Mouse (Mus musculus) kidney, adult 2 months (tissue): ENCODE results near the gene Stmn1. TPM values are rescaled to one million over a fixed set of nuclear protein-coding genes. Genes with fewer than 3 reads are reported as not detected.

ENCODE experiments used
- DNase-seq: peaks from one replicate; pipeline ENCODE4 v3.0.0; 2021
- H3K27ac ChIP-seq: fragments of 200-500 bp; 2 replicates; pipeline ENCODE4 v1.5.1; 2012; ENCODE audit warnings: low read depth, low read length, control low read depth, inconsistent platforms; ENCODE audit not compliant: insufficient read depth
- H3K27me3 ChIP-seq: fragments of 200-500 bp; replicated peaks from 2 replicates; pipeline ENCODE4 v1.6.1; 2012; ENCODE audit warnings: mild to moderate bottlenecking, moderate library complexity, low read length, inconsistent platforms; ENCODE audit not compliant: control insufficient read depth, insufficient read depth
- H3K36me3 ChIP-seq: fragments of 200-500 bp; 2 replicates; pipeline ENCODE4 v1.6.1; 2012; ENCODE audit warnings: mild to moderate bottlenecking, moderate library complexity, low read length, inconsistent platforms; ENCODE audit not compliant: control insufficient read depth, insufficient read depth
- H3K4me1 ChIP-seq: fragments of 200-500 bp; 2 replicates; pipeline ENCODE4 v1.6.1; 2011; ENCODE audit warnings: low read length; ENCODE audit not compliant: control insufficient read depth, insufficient read depth
- H3K4me3 ChIP-seq: fragments of 200-500 bp; 2 replicates; pipeline ENCODE4 v1.5.1; 2011; ENCODE audit warnings: mild to moderate bottlenecking, low read depth, low read length, control low read depth; ENCODE audit not compliant: insufficient read depth
- CTCF ChIP-seq: fragments of 200-500 bp; conservative IDR thresholded peaks from 2 replicates; pipeline ENCODE4 v1.5.1; 2011; ENCODE audit warnings: low read depth, mild to moderate bottlenecking, control low read depth, low read length, moderate library complexity, mixed read lengths; ENCODE audit not compliant: insufficient read depth, insufficient read length
- POLR2A ChIP-seq: fragments of 200-500 bp; IDR thresholded peaks from one replicate; pipeline ENCODE4 v1.6.1; 2011; ENCODE audit warnings: low read depth, low read length, control low read depth
- WGBS: fragments of 180-500 bp; shearing (Covaris S2); methylation state at CpG from one replicate; pipeline ENCODE4 v1.1.7; 2018; 5-methylcytosine and 5-hydroxymethylcytosine counted together
- polyA plus RNA-seq: library from polyadenylated mRNA; depleted of rRNA; stranded (reverse); fragments of >200 nt; gene quantifications from 2 replicates; pipeline ENCODE4 v1.2.3, GENCODE M21; 2012

Gene Stmn1
- polyA plus RNA-seq, 1 experiment: 24.9 TPM

GRCm38 (mm10) chr4:134458856-134459255 is 9.3 kb upstream of the Stmn1 start:
- Histone ChIP-seq H3K36me3 (no peaks in the 10 kb centered on the region), H3K27me3 (no peaks in the 10 kb centered on the region), H3K4me3 (no peak overlapping the region), H3K27ac (no peak overlapping the region), H3K4me1 (peaks cover 11% of the 10 kb centered on the region)
- no peak for DNase-seq
- no peak for TF ChIP-seq CTCF
- no peak for TF ChIP-seq POLR2A
- WGBS: 83% methylated on average over 5 of the region's 5 CpGs

DNA sequence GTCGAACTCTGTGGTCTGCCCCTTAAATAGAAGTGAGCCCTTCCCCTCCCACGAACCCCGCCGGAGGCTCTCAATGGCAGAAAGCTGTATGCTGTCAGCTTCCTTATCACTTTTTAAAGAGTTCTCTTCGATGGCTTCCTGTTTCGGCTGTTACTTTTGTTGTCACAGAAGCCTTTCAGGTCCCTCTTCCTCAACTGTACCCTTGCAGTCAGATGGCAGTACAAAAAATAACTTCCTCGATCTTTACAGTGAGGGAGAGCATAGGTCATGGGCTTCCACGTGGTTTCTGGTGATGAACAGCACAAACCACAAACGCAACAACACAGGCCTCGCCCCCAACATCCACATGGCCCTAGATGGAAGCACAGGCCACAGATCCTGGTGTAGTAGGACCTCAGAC is 7.8 kb upstream of the Stmn1 start:
- Histone ChIP-seq H3K36me3 (no peaks in the 10 kb centered on the region), H3K27me3 (no peaks in the 10 kb centered on the region), H3K4me3 (no peak overlapping the region), H3K4me1 (peaks cover 9% of the 10 kb centered on the region), H3K27ac (no peak overlapping the region)
- whole genome bisulfite sequencing: 64% methylated on average over 10 of the region's 10 CpGs
- no peak for DNase-seq
- TF ChIP-seq CTCF (no peak), POLR2A (no peak)

DNA sequence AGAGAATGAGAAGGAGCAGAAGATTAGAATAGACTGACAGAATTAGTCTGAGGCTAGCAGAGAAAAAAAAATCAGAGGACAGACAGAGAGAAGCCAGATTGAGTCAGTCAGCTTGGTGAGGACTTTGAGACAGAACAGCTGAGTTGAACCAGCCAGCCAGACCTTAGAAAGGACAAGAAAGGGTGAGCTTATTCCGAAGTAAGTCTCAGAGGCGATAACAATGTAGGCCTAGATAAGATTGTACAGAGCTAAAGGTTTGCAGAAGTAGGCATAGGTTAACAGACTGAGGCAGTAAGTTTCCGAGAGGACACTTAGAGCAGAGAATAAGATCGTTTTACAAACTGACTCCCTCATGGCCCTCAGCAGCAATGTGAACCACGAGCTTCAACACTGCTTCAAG is 6.9 kb upstream of the Stmn1 start:
- WGBS: 75% methylated on average over 5 of the region's 5 CpGs
- Histone ChIP-seq H3K36me3 (no peaks in the 10 kb centered on the region), H3K4me3 (no peak overlapping the region), H3K4me1 (peaks cover 1% of the 10 kb centered on the region; the same call in 1 of the 2 replicates), H3K27ac (no peak overlapping the region), H3K27me3 (no peaks in the 10 kb centered on the region)
- no peak for DNase-seq
- no peak for TF ChIP-seq CTCF
- TF ChIP-seq POLR2A: no peak

DNA sequence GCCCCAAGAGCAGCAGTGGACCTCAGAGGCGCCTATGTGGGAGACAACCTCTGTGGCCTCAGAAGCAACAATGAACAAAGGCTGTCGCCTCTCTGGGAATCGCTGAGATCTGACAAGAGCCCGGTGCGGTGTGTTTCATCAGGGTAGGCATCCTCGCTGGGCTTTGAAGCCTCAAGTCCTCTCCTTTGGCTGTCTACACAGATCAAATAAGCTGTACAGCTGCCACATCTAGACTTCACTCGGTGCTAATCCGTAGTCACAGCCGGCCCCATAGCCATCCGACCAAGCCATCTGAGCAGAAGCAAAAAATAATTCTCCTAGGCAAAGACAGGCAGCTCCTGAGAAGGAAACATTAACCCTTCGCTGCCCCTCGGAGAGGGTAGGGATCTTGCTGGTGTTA is 2.3 kb upstream of the Stmn1 start:
- Histone ChIP-seq H3K4me1 (peaks cover 5% of the 10 kb centered on the region; the same call in 1 of the 2 replicates), H3K27ac (no peak overlapping the region), H3K36me3 (no peaks in the 10 kb centered on the region), H3K27me3 (no peaks in the 10 kb centered on the region), H3K4me3 (no peak overlapping the region)
- WGBS: 64% methylated on average over 12 of the region's 12 CpGs
- DNase-seq: no peak
- TF ChIP-seq POLR2A: no peak
- TF ChIP-seq CTCF: no peak

- Histone ChIP-seq H3K4me3 (no peak overlapping the region), H3K27me3 (no peaks in the 10 kb centered on the region), H3K27ac (no peak overlapping the region), H3K36me3 (no peaks in the 10 kb centered on the region), H3K4me1 (peaks cover 5% of the 10 kb centered on the region; the same call in 1 of the 2 replicates)
- TF ChIP-seq CTCF: no peak
- no peak for TF ChIP-seq POLR2A
- no peak for DNase-seq
- WGBS: 83% methylated on average over 11 of the region's 11 CpGs
Measured at GRCm38 (mm10) chr4:134466381-134467262, 1.5 kb upstream of the Stmn1 start.

- peak; percentile 44 for DNase-seq
- peak overlapping the region; percentile 54 for H3K4me3 ChIP-seq
- TF ChIP-seq CTCF (no peak), POLR2A (no peak)
- no peak overlapping the region for H3K27ac ChIP-seq
- under 1% methylated on average over 31 of the region's 31 CpGs for WGBS
- H3K36me3 ChIP-seq: no peaks in the 10 kb centered on the region
- peaks cover 5% of the 10 kb centered on the region; the same call in 1 of the 2 replicates for H3K4me1 ChIP-seq
- H3K27me3 ChIP-seq: no peaks in the 10 kb centered on the region
Measured at GRCm38 (mm10) chr4:134467435-134468214, 495 bp upstream of the Stmn1 start.
